Mouse (Mus musculus) gastrocnemius, adult 2 months (tissue): Measurements from ENCODE around the gene AI854703. TPM values are rescaled to one million over a fixed set of nuclear protein-coding genes. Genes with fewer than 3 reads are reported as not detected.
"Not testable (repeated sequence)": the region's sequence is repeated elsewhere in the genome, so short reads cannot be mapped to it uniquely, and the experiment has no call there.

Experiments used
- DNase-seq: peaks from one replicate; pipeline ENCODE4 v3.0.0; 2022
- H3K27ac ChIP-seq: fragments of 200-600 bp; 2 replicates; pipeline ENCODE4 v1.8.1; 2022; ENCODE audit warnings: mild to moderate bottlenecking
- H3K4me3 ChIP-seq: fragments of 200-600 bp; 2 replicates; pipeline ENCODE4 v1.8.1; 2022; ENCODE audit warnings: mild to moderate bottlenecking, moderate library complexity
- CTCF ChIP-seq: fragments of 200-600 bp; IDR thresholded peaks from 2 replicates; pipeline ENCODE4 v1.8.1; 2022; ENCODE audit warnings: antibody characterized with exemption, mild to moderate bottlenecking, moderate library complexity
- intact Hi-C: fragments of 180-260 bp; cut with DNase I; formaldehyde crosslinking; loops from one replicate; pipeline ENCODE4 v1.15.1; 2025
- total RNA-seq, 2 experiments: library from RNA; stranded (reverse); gene quantifications; 2 replicates each; pipeline ENCODE4 v1.2.3; 2021

Gene AI854703
- total RNA-seq, 2 experiments from 2014 or later, result 0.38 to 0.50 TPM

- DNase-seq, result no peak
- H3K27ac ChIP-seq, result no peak overlapping the region
- H3K4me3 ChIP-seq, result no peak overlapping the region
- intact Hi-C loops, result no loop called here
- no peak for TF ChIP-seq CTCF
These were observed 29.9 kb upstream of the AI854703 start for GRCm38 (mm10) chr6:48596545-48597232.

- no peak for TF ChIP-seq CTCF
- DNase-seq, result no peak
- Histone ChIP-seq H3K27ac (no peak overlapping the region), H3K4me3 (no peak overlapping the region)
- intact Hi-C loops, result no loop called here
These were observed 29.3 kb upstream of the AI854703 start for GRCm38 (mm10) chr6:48597233-48597625.

DNA sequence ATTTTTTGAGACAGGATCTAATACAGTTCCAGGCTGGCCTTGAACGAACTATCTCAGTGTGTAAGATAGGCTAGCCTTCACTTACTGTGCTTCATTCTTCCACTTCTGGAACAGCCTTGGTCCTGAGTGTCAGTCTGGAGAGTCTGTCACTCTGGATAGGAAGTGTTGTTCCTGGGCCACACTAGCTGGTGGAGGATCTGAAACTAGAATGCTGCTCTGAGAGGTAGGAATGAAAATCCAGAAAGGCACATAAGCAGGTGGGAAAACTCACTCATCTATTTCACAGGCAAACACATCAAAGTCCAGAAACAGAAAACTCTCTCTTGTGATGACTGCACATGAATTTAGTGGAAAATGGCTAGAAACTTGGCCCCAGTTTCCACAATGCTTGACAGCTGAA is 26.0 kb upstream of the AI854703 start:
- DNase-seq, result no peak
- H3K27ac ChIP-seq, result peak overlapping the region; percentile 96; the same call in 1 of the 2 replicates
- TF ChIP-seq CTCF, result no peak
- intact Hi-C loops, result no loop called here
- no peak overlapping the region for H3K4me3 ChIP-seq

DNA sequence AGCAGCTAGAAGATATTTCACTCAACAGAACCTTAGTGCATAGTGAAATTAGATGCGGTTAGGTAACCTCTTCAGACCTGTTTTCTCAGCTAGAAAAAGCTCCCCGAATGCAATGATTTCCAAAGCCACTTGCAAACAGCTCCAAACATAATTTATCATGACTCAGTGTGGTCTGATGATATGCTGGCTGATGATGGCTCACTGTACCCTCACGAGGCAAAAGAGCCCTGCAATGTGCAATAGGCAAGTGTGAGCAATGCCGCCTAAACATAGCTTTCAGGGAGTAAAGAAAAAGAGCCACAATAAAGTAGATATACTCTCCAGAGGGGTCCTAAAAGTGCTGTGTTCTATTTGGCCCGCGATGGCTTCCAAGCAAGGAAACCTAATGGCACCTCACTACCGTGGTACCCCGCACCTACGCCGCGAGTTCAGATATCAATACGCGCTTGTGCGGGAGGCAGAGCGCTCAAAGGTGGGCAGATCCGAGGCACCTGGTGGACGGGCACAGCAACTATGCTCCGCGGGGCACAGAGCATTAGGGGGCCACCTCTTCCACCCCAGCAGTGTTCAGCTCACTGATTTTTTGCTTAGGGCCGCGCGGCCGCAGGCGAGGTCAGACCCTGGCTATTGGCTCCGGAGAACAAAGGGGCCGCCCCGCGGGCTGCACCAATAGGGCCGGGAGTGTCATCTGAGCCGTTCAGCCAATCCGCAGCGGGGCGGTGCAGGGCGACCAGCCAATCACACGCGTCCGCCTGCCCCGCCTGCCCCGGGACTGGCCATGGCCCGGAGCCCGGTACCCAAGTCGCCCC is 25.1 kb upstream of the AI854703 start, which contains the start of gene Zfp775:
Zfp775 (plus strand) TSS at position 793 of the 809 bp plus-strand sequence.
- intact Hi-C loops, result no loop called here
- Histone ChIP-seq H3K4me3 (peak within 1 kb of the TSS; percentile 78), H3K27ac (peak within 1 kb of the TSS; percentile 96)
- no peak for TF ChIP-seq CTCF
- peak; percentile 99 for DNase-seq

DNA sequence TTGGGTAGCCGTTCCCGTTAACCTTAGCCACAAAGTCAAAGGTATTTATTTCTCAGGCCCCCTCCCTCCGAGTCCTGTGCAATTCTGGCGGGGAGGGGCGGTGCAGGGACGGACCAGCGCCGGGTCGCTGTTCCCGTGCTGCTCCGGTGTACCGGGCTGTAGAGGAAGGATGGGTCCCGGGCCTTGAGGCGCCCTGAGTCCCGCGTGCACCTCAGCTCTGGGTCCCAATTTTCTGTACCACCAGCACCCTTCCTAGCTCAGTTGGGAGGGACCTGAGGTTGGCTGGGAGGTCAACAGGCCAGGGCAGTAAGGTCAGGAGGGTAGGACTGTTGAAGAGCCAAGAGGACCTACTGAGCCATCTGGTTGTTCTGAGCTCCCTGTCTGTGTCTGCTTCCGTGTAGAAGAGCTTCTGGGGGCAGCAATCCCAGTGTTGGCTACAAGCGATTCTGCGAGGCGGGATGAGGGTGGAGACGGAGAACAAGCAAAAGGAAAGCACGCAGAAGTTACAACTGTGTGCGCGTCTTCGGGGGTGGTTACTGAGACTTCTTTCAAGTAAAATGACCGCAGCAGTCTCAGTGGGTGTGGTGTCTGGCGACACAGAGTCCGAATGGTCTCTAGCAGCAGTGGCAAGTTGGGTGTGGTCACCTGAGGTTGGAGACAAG is 24.4 kb upstream of the AI854703 start:
- peak; percentile 58 for DNase-seq
- Histone ChIP-seq H3K4me3 (peak overlapping the region; percentile 78), H3K27ac (peak overlapping the region; percentile 96)
- intact Hi-C loops, result no loop called here
- no peak for TF ChIP-seq CTCF

- DNase-seq, result no peak
- no peak for TF ChIP-seq CTCF
- Histone ChIP-seq H3K27ac (no peak overlapping the region), H3K4me3 (no peak overlapping the region)
- intact Hi-C loops, result no loop called here
These were observed 18.4 kb upstream of the AI854703 start for GRCm38 (mm10) chr6:48608124-48608523.

DNA sequence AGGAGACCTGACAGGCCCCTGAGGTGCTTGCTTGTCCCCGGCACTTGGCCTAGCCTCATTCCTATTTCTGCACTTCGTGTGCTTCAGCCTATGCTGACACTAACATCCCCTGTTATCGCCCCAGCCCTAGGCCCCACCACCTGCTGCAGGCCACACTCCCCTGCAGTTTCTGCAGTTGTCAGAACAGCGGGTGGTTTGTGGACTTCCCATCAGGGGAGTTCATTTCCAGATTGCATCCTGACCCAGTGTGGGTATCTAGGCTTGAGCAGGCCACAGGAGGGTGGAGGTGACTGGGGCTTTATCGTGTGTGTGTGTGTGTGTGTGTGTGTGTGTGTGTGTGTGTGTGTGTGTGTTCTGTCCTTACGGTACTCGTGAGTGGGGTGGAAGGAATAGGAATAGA is 17.1 kb upstream of the AI854703 start:
- DNase-seq, result no peak
- intact Hi-C loops, result no loop called here
- no peak overlapping the region for H3K27ac ChIP-seq
- no peak for TF ChIP-seq CTCF
- H3K4me3 ChIP-seq, result no peak overlapping the region

GRCm38 (mm10) chr6:48610657-48611056 is 15.9 kb upstream of the AI854703 start:
- DNase-seq, result no peak
- intact Hi-C loops, result no loop called here
- H3K4me3 ChIP-seq, result no peak overlapping the region

DNA sequence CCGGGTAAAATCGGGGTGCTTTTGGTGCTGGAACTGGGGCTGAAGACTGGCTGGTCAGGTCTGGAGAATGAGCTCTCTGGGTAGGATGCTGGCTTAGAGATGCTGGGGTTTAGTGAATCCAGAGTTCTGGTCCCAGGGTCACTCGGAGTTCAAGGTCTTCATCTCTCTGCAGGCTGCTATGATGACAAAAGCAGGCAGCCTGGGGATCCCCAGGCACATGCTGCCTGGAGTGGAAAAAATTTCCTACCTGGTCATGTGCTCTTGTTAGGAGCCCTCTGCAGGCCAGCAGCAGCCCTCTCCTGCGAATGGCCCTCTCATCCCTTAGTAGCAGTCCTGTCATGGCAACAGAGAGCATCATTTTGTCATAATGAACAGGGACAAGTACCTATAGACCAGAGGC is 13.1 kb upstream of the AI854703 start:
- intact Hi-C loops, result no loop called here
- no peak overlapping the region for H3K27ac ChIP-seq
- no peak for DNase-seq
- no peak for TF ChIP-seq CTCF
- no peak overlapping the region for H3K4me3 ChIP-seq

More at GRCm38 (mm10) chr6:48610657-48611056, 15.9 kb upstream of the AI854703 start:
- no peak for TF ChIP-seq CTCF
- no peak overlapping the region for H3K27ac ChIP-seq

DNA sequence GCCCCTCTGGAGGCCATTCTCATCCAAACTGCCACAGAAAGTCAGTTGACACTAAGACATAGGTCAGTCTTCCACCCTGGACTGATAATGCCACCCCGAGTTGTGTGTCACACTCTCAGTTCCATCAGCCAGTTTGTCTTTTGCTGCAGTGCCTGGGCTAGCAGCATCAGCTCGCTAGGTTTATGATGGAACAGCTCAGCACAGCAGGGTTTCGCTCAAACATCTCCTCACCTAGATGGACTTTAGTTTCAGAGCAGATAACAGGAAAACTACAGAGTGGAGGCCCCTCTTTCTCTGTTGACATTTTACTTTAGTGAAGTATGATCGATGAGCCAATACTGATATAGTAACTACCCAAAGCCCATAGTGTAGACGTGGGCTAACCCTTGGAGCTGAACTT is 11.8 kb upstream of the AI854703 start:
- no peak overlapping the region for H3K4me3 ChIP-seq
- no peak for DNase-seq
- no peak overlapping the region for H3K27ac ChIP-seq
- intact Hi-C loops, result no loop called here
- TF ChIP-seq CTCF, result no peak

GRCm38 (mm10) chr6:48620031-48620430 is 6.5 kb upstream of the AI854703 start:
- no peak for DNase-seq
- TF ChIP-seq CTCF, result no peak
- intact Hi-C loops, result no loop called here
- Histone ChIP-seq H3K4me3 (no peak overlapping the region), H3K27ac (no peak overlapping the region)

DNA sequence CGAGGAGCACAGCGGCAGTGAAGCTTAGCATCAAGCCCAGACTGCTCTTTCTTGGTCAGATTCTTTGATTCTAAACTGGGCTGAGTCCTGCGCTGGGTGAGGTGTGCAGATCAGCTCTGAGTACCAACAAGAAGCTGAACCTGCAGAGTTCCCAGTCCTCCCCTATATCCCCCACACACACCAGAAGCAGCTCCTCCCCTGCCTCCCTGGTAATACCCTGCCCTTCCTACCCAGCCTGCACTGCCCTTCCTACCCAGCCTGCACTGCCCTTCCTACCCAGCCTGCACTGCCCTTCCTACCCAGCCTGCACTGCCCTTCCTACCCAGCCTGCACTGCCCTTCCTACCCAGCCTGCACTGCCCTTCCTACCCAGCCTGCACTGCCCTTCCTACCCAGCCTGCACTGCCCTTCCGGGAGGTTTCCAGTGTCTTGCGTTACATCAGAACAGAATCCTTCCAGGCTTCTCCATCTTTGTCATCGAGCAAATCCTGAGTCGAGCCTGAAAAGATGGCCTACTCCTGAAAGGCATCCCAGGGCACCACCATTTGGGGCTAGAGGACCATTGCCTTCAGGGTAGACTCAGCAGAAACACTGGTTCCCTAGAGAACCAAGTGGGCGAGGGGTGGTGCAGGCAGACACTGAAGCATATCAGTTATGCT is 4.2 kb upstream of the AI854703 start:
- H3K4me3 ChIP-seq, intact Hi-C loops, H3K27ac ChIP-seq, DNase-seq: not testable (repeated sequence)

DNA sequence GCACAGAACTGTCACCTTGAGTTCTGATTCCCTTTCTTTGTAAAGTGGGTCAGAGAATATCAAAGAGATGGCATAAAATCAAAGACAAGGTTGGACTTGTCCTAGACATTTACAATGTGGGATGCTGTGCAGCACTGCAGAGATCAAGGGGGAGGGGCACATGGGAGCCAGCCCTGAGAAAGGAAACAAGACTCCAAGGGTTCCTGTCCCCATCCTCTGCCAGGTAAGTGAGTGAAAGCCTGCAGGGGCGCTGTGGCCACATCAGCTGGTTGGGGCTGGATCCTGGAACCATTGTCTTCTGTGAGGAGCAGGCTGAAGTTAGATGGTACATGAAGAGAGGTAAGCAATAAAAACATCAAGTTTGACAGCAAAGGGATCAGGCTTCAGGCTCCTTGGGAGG is 3.1 kb upstream of the AI854703 start:
- H3K27ac ChIP-seq, result no peak overlapping the region
- intact Hi-C loops, result no loop called here
- no peak for DNase-seq
- no peak overlapping the region for H3K4me3 ChIP-seq
- no peak for TF ChIP-seq CTCF
